ENCODE assay signal across 22 mouse cellular contexts in genomic region chr5:53370272-53370671, GRCm38 (mm10).
DNase-seq lines count a peak whose midpoint lies in the region; ATAC-seq and TF ChIP-seq lines count a peak whose summit lies in the region.
"Had no signal": no experiment of that assay in that cellular context is flagged by ENCODE, and none has a peak within 500 bp of the region (broad histone marks: within the 10 kb centered on the region; RNA-seq: fewer than 3 reads in every experiment).

No protein-coding gene starts in this region.

- 75% methylated on average over 7 of the region's 7 CpGs for WGBS in liver, embryonic 15.5 days (ENCODE audit: insufficient replicate concordance)
- WGBS in liver, postnatal 0 days (ENCODE audit: insufficient replicate concordance), result 71% methylated on average over 7 of the region's 7 CpGs

- intact Hi-C loops in heart, postnatal 10 days (cut with DNase I), result no loop called here

- H3K27me3 ChIP-seq in liver, embryonic 15.5 days, result no peaks in the 10 kb centered on the region
- H3K27me3 ChIP-seq in liver, postnatal 0 days (ENCODE audit: insufficient read depth, low read length), result no peaks in the 10 kb centered on the region
- H3K27me3 ChIP-seq: embryonic facial prominence, embryonic 13.5 days; embryonic facial prominence, embryonic 15.5 days; forebrain, embryonic 12.5 days had no signal

- no peak overlapping the region for H3K4me2 ChIP-seq in liver, embryonic 15.5 days
- no peak overlapping the region for H3K4me2 ChIP-seq in liver, postnatal 0 days (ENCODE audit: low read depth, low read length)
- H3K4me2 ChIP-seq: embryonic facial prominence, embryonic 13.5 days; embryonic facial prominence, embryonic 15.5 days; forebrain, embryonic 12.5 days had no signal

- no peak overlapping the region for H3K4me3 ChIP-seq in liver, embryonic 15.5 days (replicated peaks)
- no peak overlapping the region for H3K4me3 ChIP-seq in liver, postnatal 0 days (ENCODE audit: low read depth, low read length)
- H3K4me3 ChIP-seq: embryonic facial prominence, embryonic 13.5 days; embryonic facial prominence, embryonic 15.5 days; erythroblast, embryonic 14.5 days; forebrain, embryonic 10.5 days; forebrain, embryonic 12.5 days had no signal

- no peaks in the 10 kb centered on the region for H3K9me3 ChIP-seq in liver, embryonic 15.5 days (replicated peaks)
- no peaks in the 10 kb centered on the region for H3K9me3 ChIP-seq in liver, postnatal 0 days (ENCODE audit: low read length)
- H3K9me3 ChIP-seq: embryonic facial prominence, embryonic 13.5 days; embryonic facial prominence, embryonic 15.5 days; forebrain, embryonic 10.5 days; forebrain, embryonic 12.5 days had no signal

- no peak for TF ChIP-seq CTCF in liver, postnatal 0 days (IDR thresholded peaks at IDR 0.05; ENCODE audit: low read depth)

- H3K27ac ChIP-seq in liver, embryonic 15.5 days (replicated peaks), result no peak overlapping the region
- H3K27ac ChIP-seq in liver, postnatal 0 days (ENCODE audit: low read depth), result 0 out of 2 replicates have a peak overlapping the region, but pooled peaks have one; percentile 51
- H3K27ac ChIP-seq: embryonic facial prominence, embryonic 13.5 days; embryonic facial prominence, embryonic 15.5 days; forebrain, embryonic 10.5 days; forebrain, embryonic 12.5 days had no signal

- 0 out of 2 replicates have a peak, but pooled peaks have one; percentile 34 for ATAC-seq in liver, embryonic 15.5 days (ENCODE audit: insufficient read depth)
- peak; percentile 82 for ATAC-seq in liver, postnatal 0 days
- ATAC-seq: forebrain, embryonic 14.5 days; forebrain, embryonic 16.5 days had no signal

- no peak overlapping the region for H3K9ac ChIP-seq in liver, embryonic 15.5 days
- no peak overlapping the region for H3K9ac ChIP-seq in liver, postnatal 0 days (replicated peaks)
- H3K9ac ChIP-seq: embryonic facial prominence, embryonic 13.5 days; embryonic facial prominence, embryonic 15.5 days; forebrain, embryonic 12.5 days had no signal

- H3K36me3 ChIP-seq in liver, embryonic 15.5 days (replicated peaks), result no peaks in the 10 kb centered on the region
- H3K36me3 ChIP-seq in liver, postnatal 0 days (replicated peaks; ENCODE audit: insufficient read depth, low read length), result no peaks in the 10 kb centered on the region
- H3K36me3 ChIP-seq: embryonic facial prominence, embryonic 13.5 days; embryonic facial prominence, embryonic 15.5 days; forebrain, embryonic 10.5 days; forebrain, embryonic 12.5 days had no signal

- no peaks in the 10 kb centered on the region for H3K4me1 ChIP-seq in liver, embryonic 15.5 days (replicated peaks)
- no peaks in the 10 kb centered on the region for H3K4me1 ChIP-seq in liver, postnatal 0 days (ENCODE audit: insufficient read depth)

- no peak for TF ChIP-seq EP300 in liver, postnatal 0 days (IDR thresholded peaks at IDR 0.05; ENCODE audit: low read depth)

- no peak for DNase-seq in liver
- DNase-seq in liver, postnatal 0 days, result no peak
- DNase-seq in yolk sac, embryonic 10.5 days (ENCODE audit: low spot score), result peak; percentile 77
- DNase-seq in heart, postnatal 10 days, result no peak
- DNase-seq: adrenal gland, adult 2 months; adrenal gland, postnatal 10 days; adrenal gland, postnatal 25 days; cerebellum, adult 11 months; cerebellum, adult 18-20 months; cerebellum, adult 8-10 months; cerebellum, adult 9-11 months; cerebellum, postnatal 14 days; cerebellum, postnatal 36 days; embryo, embryonic 11 days had no signal
